Mouse (Mus musculus) 416B (cell line): Measurements from ENCODE around the gene Pmfbp1.

Experiments used
- DNase-seq: peaks from one replicate; pipeline ENCODE4 v3.0.0; 2011; ENCODE audit warnings: low read depth

Pmfbp1 gene

DNA sequence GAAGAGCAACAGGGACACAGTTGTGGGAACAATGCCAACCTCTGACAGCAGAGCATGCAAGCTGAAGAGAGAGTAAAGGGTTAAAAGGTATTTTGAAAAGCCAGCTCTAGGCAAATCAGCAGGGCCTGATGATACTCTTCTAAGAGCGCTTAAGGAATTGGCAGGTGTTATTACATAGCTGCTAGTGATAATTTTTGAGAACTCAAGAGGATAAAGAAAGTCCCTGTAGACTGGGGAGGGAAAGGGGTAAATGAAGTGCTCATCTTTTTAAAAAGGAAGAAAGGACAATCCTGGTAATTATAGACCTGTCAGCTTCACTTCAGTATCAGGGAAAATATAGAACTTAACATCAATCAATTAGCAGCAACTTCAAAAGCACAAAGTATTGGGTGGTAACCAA is 9.7 kb downstream of the Pmfbp1 start:
- no peak for DNase-seq

GRCm38 (mm10) chr8:109505560-109505959 is 11.7 kb downstream of the Pmfbp1 start:
- DNase-seq, result no peak

DNA sequence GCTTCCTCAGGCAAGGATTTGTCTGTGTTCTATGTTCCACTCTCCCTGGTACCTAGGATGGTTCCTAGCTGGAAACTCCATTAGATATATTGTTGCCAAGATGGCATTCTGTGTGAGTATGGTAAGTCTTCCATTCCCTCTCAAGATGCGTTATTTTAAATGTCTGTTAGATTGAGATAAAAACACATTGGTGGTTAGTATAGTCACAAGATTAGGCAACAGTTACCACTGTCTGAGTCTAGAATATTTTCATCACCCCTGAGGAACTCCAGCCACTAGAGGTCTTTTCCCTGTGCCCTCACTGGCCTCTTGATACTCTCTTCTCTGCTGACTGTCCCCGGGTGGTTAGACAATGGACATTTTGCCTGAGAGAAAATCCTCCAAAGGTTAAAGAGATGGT is 30.2 kb downstream of the Pmfbp1 start:
- peak; percentile 43 for DNase-seq

- DNase-seq, result peak; percentile 76
Measured at GRCm38 (mm10) chr8:109535140-109535990, 41.5 kb downstream of the Pmfbp1 start.

- peak; percentile 76 for DNase-seq
Measured at GRCm38 (mm10) chr8:109536703-109537102, 42.9 kb downstream of the Pmfbp1 start.

DNA sequence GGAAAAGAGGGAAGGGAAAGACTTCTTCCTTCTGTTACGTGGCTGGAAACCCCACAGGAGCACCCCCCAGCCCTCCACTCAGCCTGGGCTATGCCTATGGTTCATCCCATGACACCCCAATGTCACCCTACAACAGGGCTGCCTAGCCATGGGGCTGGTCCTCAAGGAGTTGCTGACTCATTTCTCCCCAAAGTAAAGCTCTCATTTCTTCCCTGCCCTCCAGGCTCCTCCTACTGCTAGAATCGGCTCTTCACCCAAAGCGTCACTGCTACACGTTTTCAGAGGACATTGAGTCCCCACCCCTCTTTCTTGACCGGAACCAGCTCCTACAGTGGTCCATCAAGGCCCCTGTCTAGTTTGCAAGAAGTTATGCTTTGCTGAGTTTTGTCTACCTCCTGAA is 48.3 kb downstream of the Pmfbp1 start:
- DNase-seq, result no peak

- no peak for DNase-seq
Measured at GRCm38 (mm10) chr8:109542748-109543519, 49.1 kb downstream of the Pmfbp1 start.

- peak; percentile 63 for DNase-seq
Measured at GRCm38 (mm10) chr8:109544049-109544448, 50.2 kb downstream of the Pmfbp1 start.

- peak; percentile 18 for DNase-seq
Measured at GRCm38 (mm10) chr8:109551663-109552062, 57.8 kb downstream of the Pmfbp1 start.

DNA sequence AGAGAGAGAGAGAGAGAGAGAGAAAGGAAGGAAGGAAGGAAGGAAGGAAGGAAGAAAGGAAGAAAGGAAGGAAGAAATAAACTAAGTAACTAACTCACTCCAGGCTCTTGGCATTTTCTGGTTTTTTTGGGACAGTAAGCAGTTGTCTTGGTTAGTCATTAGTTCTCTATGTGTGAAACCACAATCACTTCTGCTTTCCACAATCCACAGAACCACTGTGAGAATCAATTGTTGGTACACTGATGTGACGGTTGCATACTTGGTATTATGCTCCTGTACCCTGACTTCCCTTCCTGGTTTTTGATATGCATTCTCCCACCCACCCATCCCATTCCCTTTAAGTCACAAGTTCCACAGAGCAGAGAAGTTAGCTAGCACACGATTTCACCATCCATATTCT is 70.1 kb downstream of the Pmfbp1 start:
- peak; percentile 66 for DNase-seq

DNA sequence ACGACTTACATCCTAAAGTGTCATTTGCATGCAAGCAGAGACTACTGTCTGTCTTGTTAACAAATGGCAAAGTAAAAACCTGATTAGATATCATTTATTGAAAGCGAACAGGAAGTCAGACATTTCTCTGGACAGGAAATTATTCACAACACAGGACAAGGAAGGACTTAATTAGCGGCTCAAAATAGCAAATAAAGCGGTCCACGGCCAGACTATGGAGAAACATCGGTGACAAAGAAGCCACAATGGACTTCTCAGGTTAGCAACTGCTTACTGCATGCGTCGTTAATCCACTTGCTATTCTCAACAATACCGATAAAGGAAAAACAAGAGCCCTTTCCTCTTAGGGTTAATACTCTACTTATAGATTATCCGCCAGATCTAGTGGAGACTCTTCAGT is 70.9 kb downstream of the Pmfbp1 start:
- peak; percentile 39 for DNase-seq

DNA sequence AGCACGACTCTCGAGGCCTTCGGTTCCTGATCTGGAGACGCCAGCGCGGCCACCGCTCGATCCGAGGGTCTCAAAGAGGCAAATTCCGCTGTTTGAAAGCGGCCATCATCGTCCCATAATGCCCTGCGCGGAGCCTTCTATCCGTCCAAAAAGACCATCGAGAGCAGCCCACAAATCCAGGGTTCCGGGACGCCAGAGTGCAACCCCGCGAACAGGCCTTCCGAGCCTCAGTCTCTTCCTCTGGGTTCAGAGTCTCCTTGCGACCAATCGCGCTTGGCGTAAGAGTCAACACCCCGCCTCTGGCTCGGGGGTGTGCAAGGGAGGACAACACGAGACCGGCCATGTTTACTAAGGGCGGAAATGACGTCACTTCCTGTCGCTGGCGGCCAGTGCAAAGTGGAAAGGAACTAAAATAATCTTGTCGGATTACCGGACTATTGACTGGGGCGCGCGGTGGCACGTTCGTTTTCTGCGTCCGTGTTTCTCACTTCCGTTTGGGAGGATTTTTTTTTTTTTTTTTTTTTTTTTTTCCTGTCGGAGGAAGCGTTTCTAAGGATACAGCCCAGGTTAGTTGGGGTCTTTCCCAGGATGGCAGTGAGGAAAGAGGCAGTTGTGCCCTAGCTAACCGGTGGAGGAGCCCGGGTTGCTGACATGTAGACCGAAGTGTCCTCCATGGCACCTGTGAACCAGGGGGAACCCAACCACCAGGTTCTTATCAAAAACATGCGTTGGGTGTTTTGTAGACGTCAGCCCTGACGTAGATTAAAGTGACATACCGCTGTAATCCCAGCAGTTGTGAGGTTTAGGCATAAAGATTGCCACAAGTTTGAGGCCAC is 71.9 kb downstream of the Pmfbp1 start, which contains the start of the genes Dhx38 and Txnl4b:
Dhx38 (minus strand) TSS at position 364 of the 836 bp plus-strand sequence.
Txnl4b (plus strand) TSS at position 395 of the 836 bp plus-strand sequence.
- DNase-seq, result peak; percentile 100

DNA sequence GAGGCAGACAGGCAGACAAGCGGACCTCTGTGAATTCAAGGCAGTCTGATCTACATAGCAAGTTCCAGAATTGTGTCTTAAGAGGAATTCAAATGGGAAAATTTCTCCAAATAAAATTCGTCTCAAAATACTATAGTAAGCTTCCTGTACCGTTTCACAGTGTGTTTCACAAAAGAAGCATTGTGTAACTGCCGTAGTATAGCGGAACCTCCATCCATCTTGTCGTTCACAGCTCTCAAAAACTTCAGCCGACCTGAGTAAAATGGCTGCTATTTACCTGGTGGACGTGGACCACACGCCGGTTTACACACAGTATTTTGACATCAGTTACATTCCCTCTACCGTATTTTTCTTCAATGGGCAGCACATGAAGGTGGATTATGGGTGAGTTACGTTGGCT is 77.3 kb downstream of the Pmfbp1 start:
- DNase-seq, result no peak

DNA sequence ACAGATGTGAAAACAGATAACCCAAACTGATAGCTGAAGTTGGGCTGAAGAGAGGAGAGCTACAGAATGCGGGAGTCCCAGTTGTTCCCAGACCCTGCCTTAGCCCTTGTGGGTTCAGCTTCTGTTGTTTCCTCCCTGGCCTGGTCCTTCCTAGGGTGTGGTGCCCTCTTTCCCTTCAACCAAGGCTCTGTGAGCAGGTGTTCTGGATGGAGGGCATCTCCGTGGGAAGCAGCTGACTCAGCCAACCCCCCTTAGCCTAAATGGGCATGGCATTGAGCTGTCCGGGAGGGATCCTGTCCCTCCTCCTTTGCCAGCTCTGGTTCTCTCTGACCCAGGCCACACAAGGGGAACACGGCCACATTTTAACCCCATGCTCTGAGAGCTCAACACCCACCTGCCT is 82.5 kb downstream of the Pmfbp1 start:
- DNase-seq, result no peak

- DNase-seq, result peak; percentile 90
Measured at GRCm38 (mm10) chr8:109578900-109579301, 85.1 kb downstream of the Pmfbp1 start, which contains the start of gene Hp. TSS of gene Hp (minus strand) at chr8:109579172.

- no peak for DNase-seq
Measured at GRCm38 (mm10) chr8:109584293-109584692, 90.5 kb downstream of the Pmfbp1 start.

DNA sequence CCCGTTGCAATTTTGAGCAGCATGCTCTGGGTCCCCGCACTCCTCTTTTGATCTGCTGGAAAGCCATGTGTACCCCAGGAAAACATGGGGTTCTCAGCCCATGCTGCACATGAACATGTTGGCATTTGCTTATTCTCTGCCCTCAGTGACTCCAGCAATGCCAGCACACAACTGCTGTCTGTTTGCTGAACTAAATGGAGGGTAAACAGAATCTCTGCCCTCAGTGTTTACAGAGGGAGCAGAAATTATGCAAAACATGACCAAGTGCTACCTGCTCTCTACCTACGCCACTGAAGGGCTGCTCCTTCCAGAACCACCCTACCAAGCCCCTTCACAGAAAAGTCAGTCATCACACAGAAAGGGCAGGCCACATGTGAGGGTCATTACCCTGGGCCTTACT is 91.0 kb downstream of the Pmfbp1 start:
- no peak for DNase-seq

DNA sequence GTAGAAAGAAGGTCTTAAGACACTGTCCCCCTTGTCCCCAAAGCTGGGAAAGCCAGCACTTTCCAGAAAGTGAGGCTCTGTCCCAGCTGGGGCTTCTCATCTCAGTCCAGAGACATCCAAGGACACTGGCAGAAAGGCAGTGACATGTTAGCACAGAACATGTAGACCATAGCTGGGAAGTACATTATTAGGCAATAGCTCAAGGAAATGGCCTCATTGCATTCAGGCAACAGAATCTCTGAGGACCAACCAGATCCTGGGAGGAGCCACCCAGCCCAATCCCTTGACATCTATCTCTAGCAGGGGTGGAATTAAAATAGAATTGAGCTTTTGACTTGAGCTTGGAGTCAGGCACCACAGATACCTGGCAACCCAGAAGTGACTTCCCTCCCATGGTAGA is 91.8 kb downstream of the Pmfbp1 start:
- DNase-seq, result peak; percentile 76

DNA sequence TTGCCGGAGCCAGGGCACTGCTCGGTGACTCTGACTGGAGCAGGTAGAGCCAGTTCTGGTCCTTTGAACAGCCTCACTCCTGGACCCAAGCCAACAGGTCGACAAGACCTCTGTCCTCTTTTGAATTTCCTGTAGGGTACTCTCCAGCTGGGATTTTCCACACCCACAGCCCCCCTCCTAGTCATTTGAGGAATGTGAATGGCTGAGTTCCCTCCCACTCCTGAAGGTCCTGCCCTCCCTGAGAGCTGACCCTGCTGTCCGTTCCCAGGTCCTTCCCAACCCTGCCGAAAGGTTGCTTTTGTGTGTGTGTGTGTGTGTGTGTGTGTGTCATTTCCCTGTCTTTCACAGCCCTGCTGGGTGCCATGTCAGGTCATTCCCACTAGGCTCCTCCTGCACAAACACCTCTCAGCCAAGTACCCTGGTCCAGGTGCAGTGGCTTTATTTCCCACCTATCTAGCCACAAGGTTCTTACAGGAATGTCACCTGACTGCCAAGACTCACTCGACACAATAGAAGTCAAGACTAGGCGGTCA is 93.2 kb downstream of the Pmfbp1 start:
- no peak for DNase-seq

- no peak for DNase-seq
Measured at GRCm38 (mm10) chr8:109590901-109591300, 97.1 kb downstream of the Pmfbp1 start.

DNA sequence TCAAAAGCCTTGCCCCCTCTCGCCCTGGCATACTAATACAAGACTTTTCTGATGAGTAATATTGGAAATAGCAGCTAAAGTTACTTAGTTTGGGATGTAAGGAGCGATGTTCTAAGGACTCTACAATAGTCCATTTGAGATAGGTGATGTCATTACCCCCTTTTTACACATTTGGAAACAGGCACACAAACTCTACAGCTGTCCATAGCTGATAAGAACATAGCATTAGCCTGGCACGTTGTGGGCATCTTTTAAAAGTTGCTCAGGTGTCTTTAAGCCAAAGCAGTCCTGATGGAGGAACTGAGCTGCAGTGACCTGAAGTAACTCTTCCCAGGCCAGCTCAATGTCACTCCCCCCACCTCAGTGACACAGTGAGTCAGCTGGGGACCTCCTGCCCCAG is 97.5 kb downstream of the Pmfbp1 start:
- no peak for DNase-seq

DNA sequence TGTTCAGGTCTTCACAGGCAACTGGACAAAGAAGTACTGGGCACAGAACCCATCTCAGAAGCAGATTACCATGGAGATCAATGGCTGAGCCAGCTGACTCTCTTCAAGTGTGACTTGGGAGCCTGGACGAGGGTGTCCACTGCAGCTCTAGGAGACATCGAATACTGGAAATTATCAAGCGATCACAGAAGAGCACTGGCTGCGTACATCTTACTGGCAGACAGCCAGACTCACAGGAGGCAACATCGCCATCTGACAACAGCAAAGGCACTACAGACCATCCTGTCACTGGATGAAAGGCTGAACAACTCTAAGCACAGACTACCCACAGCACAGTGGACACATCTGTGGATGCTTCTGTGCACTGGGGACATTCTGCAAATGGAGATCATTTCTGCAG is 98.3 kb downstream of the Pmfbp1 start:
- DNase-seq, result no peak
